17 mouse cellular contexts compared by ENCODE assay signal in genomic region chr8:12769296-12769695, GRCm38 (mm10).
"Had no signal": no experiment of that assay in that cellular context is flagged by ENCODE, and none has a peak within 500 bp of the region (broad histone marks: within the 10 kb centered on the region; RNA-seq: fewer than 3 reads in every experiment).

No protein-coding gene starts in this region.

- ATAC-seq: liver, embryonic 12.5 days; liver, postnatal 0 days; lung, postnatal 0 days; midbrain, embryonic 13.5 days; midbrain, embryonic 15.5 days; midbrain, embryonic 16.5 days had no signal

- DNase-seq: left cerebral cortex, postnatal 4 days; liver; liver, embryonic 13.5 days; liver, postnatal 0 days; lung, adult 18-20 months; lung, adult 2 months; lung, embryonic 14.5 days; lung, postnatal 10 days; lung, postnatal 14 days; lung, postnatal 36 days; lung, postnatal 4 days; midbrain, embryonic 14.5 days had no signal
